Mouse (Mus musculus) intestine, postnatal 0 days (tissue): Measurements from ENCODE around the gene Cdkn2aipnl. TPM values are rescaled to one million over a fixed set of nuclear protein-coding genes. Genes with fewer than 3 reads are reported as not detected.

Source experiments
- ATAC-seq: fragments of 200-750 bp; cut with Nextera tagmentation; 2 replicates; pipeline ENCODE4 v1.8.0; 2017; ENCODE audit warnings: mild to moderate bottlenecking, moderate TSS enrichment, moderate library complexity
- H3K27ac ChIP-seq: fragments of 300-500 bp; sonication (generic); 2 replicates; pipeline ENCODE4 v1.5.1; 2014; ENCODE audit warnings: mild to moderate bottlenecking, low read depth, low read length, moderate library complexity
- H3K27me3 ChIP-seq: fragments of 300-500 bp; sonication (generic); replicated peaks from 2 replicates; pipeline ENCODE4 v1.6.1; 2014; ENCODE audit warnings: low read length, mixed read lengths; ENCODE audit not compliant: control insufficient read depth, insufficient read depth
- H3K36me3 ChIP-seq: fragments of 300-500 bp; sonication (generic); 2 replicates; pipeline ENCODE4 v1.6.1; 2014; ENCODE audit warnings: mild to moderate bottlenecking, moderate library complexity; ENCODE audit not compliant: control insufficient read depth, insufficient read depth
- H3K4me1 ChIP-seq: fragments of 300-500 bp; sonication (generic); replicated peaks from 2 replicates; pipeline ENCODE4 v1.6.1; 2014; ENCODE audit warnings: antibody characterized with exemption, low read length, mixed read lengths; ENCODE audit not compliant: control insufficient read depth, insufficient read depth
- H3K4me2 ChIP-seq: fragments of 300-500 bp; sonication (generic); replicated peaks from 2 replicates; pipeline ENCODE4 v1.6.1; 2014; ENCODE audit warnings: low read depth, mild to moderate bottlenecking, moderate library complexity
- H3K4me3 ChIP-seq: fragments of 300-500 bp; sonication (generic); 2 replicates; pipeline ENCODE4 v1.5.1; 2014; ENCODE audit warnings: low read depth, low read length
- H3K9ac ChIP-seq: fragments of 300-500 bp; sonication (generic); 2 replicates; pipeline ENCODE4 v1.6.1; 2014; ENCODE audit warnings: mild to moderate bottlenecking, low read depth, low read length
- H3K9me3 ChIP-seq: fragments of 300-500 bp; sonication (generic); 2 replicates; pipeline ENCODE4 v1.6.1; 2016; ENCODE audit warnings: mixed run types; ENCODE audit not compliant: control insufficient read depth
- CTCF ChIP-seq: sonication (generic); IDR thresholded peaks from 2 replicates; pipeline ENCODE4 v1.5.1; 2016; ENCODE audit warnings: low read depth, mild to moderate bottlenecking, control low read depth, antibody characterized with exemption, moderate library complexity
- WGBS: fragments of 180-500 bp; shearing (Covaris S2); extraction: QIAGEN DNeasy Blood & Tissue Kit; methylation state at CpG from one replicate; pipeline ENCODE4 v1.1.7; 2014; 5-methylcytosine and 5-hydroxymethylcytosine counted together
- polyA plus RNA-seq: library from polyadenylated mRNA; unstranded; fragments of >200 nt; fragmentation: Nextera tagmentation; extraction: Ambion mirVana; gene quantifications from 2 replicates; pipeline ENCODE4 v1.2.1, GENCODE M21; 2015

The Cdkn2aipnl gene
- polyA plus RNA-seq, 1 experiment from 2014 or later, result 49.0 TPM

- ATAC-seq, result no peak
- no peak for TF ChIP-seq CTCF
- 75% methylated on average over 6 of the region's 6 CpGs for WGBS
These were observed 30.1 kb upstream of the Cdkn2aipnl start for GRCm38 (mm10) chr11:51937361-51937781.

GRCm38 (mm10) chr11:51938817-51939589 lies 28.5 kb upstream of the Cdkn2aipnl start:
- no peak overlapping the region for H3K27ac ChIP-seq
- H3K4me2 ChIP-seq, result no peak overlapping the region
- ATAC-seq, result no peak

More at GRCm38 (mm10) chr11:51937361-51937781, 30.1 kb upstream of the Cdkn2aipnl start:
- Histone ChIP-seq H3K4me2 (no peak overlapping the region), H3K4me3 (no peak overlapping the region), H3K9me3 (no peaks in the 10 kb centered on the region), H3K27me3 (no peaks in the 10 kb centered on the region), H3K36me3 (no peaks in the 10 kb centered on the region), H3K9ac (no peak overlapping the region), H3K27ac (no peak overlapping the region), H3K4me1 (no peaks in the 10 kb centered on the region)

GRCm38 (mm10) chr11:51939590-51939955 lies 27.9 kb upstream of the Cdkn2aipnl start:
- WGBS, result 61% methylated on average over 8 of the region's 8 CpGs
- no peak for ATAC-seq
- no peak for TF ChIP-seq CTCF

More at GRCm38 (mm10) chr11:51938817-51939589, 28.5 kb upstream of the Cdkn2aipnl start:
- no peaks in the 10 kb centered on the region for H3K36me3 ChIP-seq
- TF ChIP-seq CTCF, result no peak
- H3K4me1 ChIP-seq, result no peaks in the 10 kb centered on the region
- H3K9me3 ChIP-seq, result no peaks in the 10 kb centered on the region
- no peak overlapping the region for H3K4me3 ChIP-seq
- no peaks in the 10 kb centered on the region for H3K27me3 ChIP-seq
- 76% methylated on average over 12 of the region's 12 CpGs for WGBS
- no peak overlapping the region for H3K9ac ChIP-seq

GRCm38 (mm10) chr11:51940511-51940955 lies 26.9 kb upstream of the Cdkn2aipnl start:
- ATAC-seq, result no peak
- Histone ChIP-seq H3K27ac (no peak overlapping the region), H3K4me3 (no peak overlapping the region), H3K36me3 (no peaks in the 10 kb centered on the region), H3K9ac (no peak overlapping the region), H3K4me1 (0 out of 2 replicates have a peak, but pooled peaks cover 2% of the 10 kb centered on the region), H3K27me3 (no peaks in the 10 kb centered on the region), H3K4me2 (no peak overlapping the region), H3K9me3 (no peaks in the 10 kb centered on the region)
- TF ChIP-seq CTCF, result no peak
- 54% methylated on average over 13 of the region's 13 CpGs for WGBS

More at GRCm38 (mm10) chr11:51939590-51939955, 27.9 kb upstream of the Cdkn2aipnl start:
- Histone ChIP-seq H3K27ac (no peak overlapping the region), H3K4me2 (no peak overlapping the region), H3K9me3 (no peaks in the 10 kb centered on the region), H3K27me3 (no peaks in the 10 kb centered on the region), H3K4me1 (no peaks in the 10 kb centered on the region), H3K9ac (no peak overlapping the region), H3K4me3 (no peak overlapping the region), H3K36me3 (no peaks in the 10 kb centered on the region)

- Histone ChIP-seq H3K27ac (no peak overlapping the region), H3K9ac (no peak overlapping the region), H3K27me3 (no peaks in the 10 kb centered on the region), H3K4me3 (no peak overlapping the region), H3K36me3 (no peaks in the 10 kb centered on the region), H3K9me3 (no peaks in the 10 kb centered on the region), H3K4me1 (0 out of 2 replicates have a peak, but pooled peaks cover 5% of the 10 kb centered on the region), H3K4me2 (no peak overlapping the region)
- 67% methylated on average over 15 of the region's 15 CpGs for WGBS
- TF ChIP-seq CTCF, result no peak
- ATAC-seq, result no peak
These were observed 24.6 kb upstream of the Cdkn2aipnl start for GRCm38 (mm10) chr11:51942602-51943499.

GRCm38 (mm10) chr11:51943500-51943841 lies 24.0 kb upstream of the Cdkn2aipnl start:
- H3K9me3 ChIP-seq, result no peaks in the 10 kb centered on the region
- 0 out of 2 replicates have a peak, but pooled peaks cover 5% of the 10 kb centered on the region for H3K4me1 ChIP-seq
- no peaks in the 10 kb centered on the region for H3K27me3 ChIP-seq
- H3K27ac ChIP-seq, result no peak overlapping the region
- no peak for ATAC-seq
- WGBS, result 67% methylated on average over 6 of the region's 6 CpGs
- no peaks in the 10 kb centered on the region for H3K36me3 ChIP-seq
- H3K9ac ChIP-seq, result no peak overlapping the region
- no peak for TF ChIP-seq CTCF
- no peak overlapping the region for H3K4me2 ChIP-seq
- no peak overlapping the region for H3K4me3 ChIP-seq
